In genomic region chr9:43116134-43116996, GRCm38 (mm10) we compare ENCODE assay signal across 8 mouse cellular contexts. TPM values are rescaled to one million over a fixed set of nuclear protein-coding genes. Genes with fewer than 3 reads are reported as not detected.
DNase-seq lines count a peak whose midpoint lies in the region; ATAC-seq and TF ChIP-seq lines count a peak whose summit lies in the region.

Gene Tmem136, minus strand, starts transcription at chr9:43116570.

- H3K4me1 ChIP-seq in embryonic facial prominence, embryonic 12.5 days = peaks cover 6% of the 10 kb centered on the region; the same call in 1 of the 2 replicates
- H3K4me1 ChIP-seq in intestine, postnatal 0 days (replicated peaks; ENCODE audit: control insufficient read depth, insufficient read depth, low read length) = peaks cover 4% of the 10 kb centered on the region; the same call in 1 of the 2 replicates
- peaks cover 6% of the 10 kb centered on the region; the same call in 1 of the 2 replicates for H3K4me1 ChIP-seq in limb, embryonic 12.5 days (replicated peaks)
- peaks cover 10% of the 10 kb centered on the region; the same call in 1 of the 2 replicates for H3K4me1 ChIP-seq in midbrain, embryonic 14.5 days (ENCODE audit: control insufficient read depth, insufficient read depth, low read length)
- peaks cover 7% of the 10 kb centered on the region for H3K4me1 ChIP-seq in stomach, embryonic 16.5 days (ENCODE audit: control insufficient read depth, insufficient read depth, low read length)

- H3K4me3 ChIP-seq in embryonic facial prominence, embryonic 12.5 days = peak within 1 kb of the TSS; percentile 88
- peak within 1 kb of the TSS; percentile 57 for H3K4me3 ChIP-seq in intestine, postnatal 0 days (ENCODE audit: low read depth, low read length)
- H3K4me3 ChIP-seq in limb, embryonic 12.5 days (replicated peaks) = peak within 1 kb of the TSS; percentile 94
- H3K4me3 ChIP-seq in midbrain, embryonic 14.5 days (replicated peaks; ENCODE audit: low read depth, low read length) = peak within 1 kb of the TSS; percentile 83
- peak within 1 kb of the TSS; percentile 63 for H3K4me3 ChIP-seq in stomach, embryonic 16.5 days (replicated peaks; ENCODE audit: low read length)

- no peaks in the 10 kb centered on the region for H3K9me3 ChIP-seq in embryonic facial prominence, embryonic 12.5 days
- H3K9me3 ChIP-seq in intestine, postnatal 0 days (ENCODE audit: control insufficient read depth) = no peaks in the 10 kb centered on the region
- no peaks in the 10 kb centered on the region for H3K9me3 ChIP-seq in limb, embryonic 12.5 days
- H3K9me3 ChIP-seq in midbrain, embryonic 14.5 days (ENCODE audit: control insufficient read depth, low read length) = no peaks in the 10 kb centered on the region
- H3K9me3 ChIP-seq in stomach, embryonic 16.5 days (replicated peaks; ENCODE audit: control insufficient read depth, low read length) = no peaks in the 10 kb centered on the region

- H3K27ac ChIP-seq in embryonic facial prominence, embryonic 12.5 days = no peak within 1 kb of the TSS
- no peak within 1 kb of the TSS for H3K27ac ChIP-seq in intestine, postnatal 0 days (ENCODE audit: low read depth, low read length)
- peak within 1 kb of the TSS; percentile 59; the same call in 1 of the 2 replicates for H3K27ac ChIP-seq in limb, embryonic 12.5 days
- H3K27ac ChIP-seq in midbrain, embryonic 14.5 days (replicated peaks; ENCODE audit: low read depth, low read length) = peak within 1 kb of the TSS; percentile 47
- H3K27ac ChIP-seq in stomach, embryonic 16.5 days (ENCODE audit: low read length) = no peak within 1 kb of the TSS

- 0 out of 2 replicates have a peak, but pooled peaks have one; percentile 23 for TF ChIP-seq CTCF in intestine, postnatal 0 days (IDR thresholded peaks at IDR 0.05; ENCODE audit: low read depth)

- H3K27me3 ChIP-seq in embryonic facial prominence, embryonic 12.5 days = no peaks in the 10 kb centered on the region
- H3K27me3 ChIP-seq in intestine, postnatal 0 days (replicated peaks; ENCODE audit: control insufficient read depth, insufficient read depth, low read length) = peaks cover 10% of the 10 kb centered on the region; the same call in 1 of the 2 replicates
- peaks cover 5% of the 10 kb centered on the region; the same call in 1 of the 2 replicates for H3K27me3 ChIP-seq in limb, embryonic 12.5 days
- H3K27me3 ChIP-seq in midbrain, embryonic 14.5 days (ENCODE audit: control insufficient read depth, insufficient read depth, low read length) = no peaks in the 10 kb centered on the region
- no peaks in the 10 kb centered on the region for H3K27me3 ChIP-seq in stomach, embryonic 16.5 days (ENCODE audit: control insufficient read depth, insufficient read depth, low read length)

- peaks cover 10% of the 10 kb centered on the region for H3K36me3 ChIP-seq in embryonic facial prominence, embryonic 12.5 days
- peaks cover 2% of the 10 kb centered on the region; the same call in 1 of the 2 replicates for H3K36me3 ChIP-seq in intestine, postnatal 0 days (ENCODE audit: control insufficient read depth, insufficient read depth)
- H3K36me3 ChIP-seq in limb, embryonic 12.5 days = peaks cover 8% of the 10 kb centered on the region
- H3K36me3 ChIP-seq in midbrain, embryonic 14.5 days (ENCODE audit: control insufficient read depth, insufficient read depth, low read length) = peaks cover 4% of the 10 kb centered on the region
- no peaks in the 10 kb centered on the region for H3K36me3 ChIP-seq in stomach, embryonic 16.5 days (ENCODE audit: control insufficient read depth, insufficient read depth, low read length)

- H3K9ac ChIP-seq in embryonic facial prominence, embryonic 12.5 days = peak within 1 kb of the TSS; percentile 75
- H3K9ac ChIP-seq in intestine, postnatal 0 days (ENCODE audit: low read depth, low read length) = peak within 1 kb of the TSS; percentile 43
- peak within 1 kb of the TSS; percentile 86 for H3K9ac ChIP-seq in limb, embryonic 12.5 days (replicated peaks)
- H3K9ac ChIP-seq in midbrain, embryonic 14.5 days (replicated peaks; ENCODE audit: low read length) = peak within 1 kb of the TSS; percentile 73
- H3K9ac ChIP-seq in stomach, embryonic 16.5 days (ENCODE audit: low read length) = peak within 1 kb of the TSS; percentile 76

- DNase-seq in urinary bladder, adult 2 months (ENCODE audit: low spot score) = peak; percentile 47
- no peak for DNase-seq in urinary bladder, postnatal 10 days (ENCODE audit: low spot score)
- DNase-seq in heart, adult 18-20 months = peak; percentile 80
- peak; percentile 89 for DNase-seq in midbrain, embryonic 14.5 days

- peak within 1 kb of the TSS; percentile 80 for H3K4me2 ChIP-seq in embryonic facial prominence, embryonic 12.5 days (replicated peaks)
- peak within 1 kb of the TSS; percentile 75 for H3K4me2 ChIP-seq in intestine, postnatal 0 days (replicated peaks; ENCODE audit: low read depth)
- H3K4me2 ChIP-seq in limb, embryonic 12.5 days = peak within 1 kb of the TSS; percentile 84
- peak within 1 kb of the TSS; percentile 76 for H3K4me2 ChIP-seq in midbrain, embryonic 14.5 days (ENCODE audit: low read length)
- peak within 1 kb of the TSS; percentile 73 for H3K4me2 ChIP-seq in stomach, embryonic 16.5 days (ENCODE audit: low read depth, low read length)

- WGBS in embryonic facial prominence, embryonic 12.5 days = 6% methylated on average over 55 of the region's 55 CpGs
- WGBS in intestine, postnatal 0 days = 5% methylated on average over 55 of the region's 55 CpGs
- 4% methylated on average over 55 of the region's 55 CpGs for WGBS in limb, embryonic 12.5 days
- WGBS in midbrain, embryonic 14.5 days = 3% methylated on average over 55 of the region's 55 CpGs
- 4% methylated on average over 55 of the region's 55 CpGs for WGBS in stomach, embryonic 16.5 days

- ATAC-seq in embryonic facial prominence, embryonic 12.5 days (ENCODE audit: insufficient number of reproducible peaks, insufficient read depth, low FRiP score, low TSS enrichment) = peak; percentile 84; the same call in 1 of the 2 replicates
- peak; percentile 31; the same call in 1 of the 2 replicates for ATAC-seq in intestine, postnatal 0 days
- peak; percentile 78 for ATAC-seq in limb, embryonic 12.5 days (ENCODE audit: insufficient number of reproducible peaks, insufficient read depth, low FRiP score, low TSS enrichment, low read depth)
- peak; percentile 91 for ATAC-seq in midbrain, embryonic 14.5 days (ENCODE audit: low FRiP score, low TSS enrichment)
- peak; percentile 82 for ATAC-seq in stomach, embryonic 16.5 days (ENCODE audit: insufficient read depth, low FRiP score)

RNA-seq across cellular contexts. Expression of gene Tmem136, which starts in this region (rescaled TPM):
- polyA plus RNA-seq in urinary bladder, adult 2 months (2012; rRNA removed) = 6.1 and 6.3 TPM in 2 replicates
- polyA plus RNA-seq in embryonic facial prominence, embryonic 12.5 days (2016; fragmentation: Nextera tagmentation; extraction: Ambion mirVana) = 10.0 and 11.2 TPM in 2 replicates
- 1 to 10 TPM; 5.0 to 6.2 TPM for total RNA-seq in heart, adult 18-20 months (2021)
- 1.4 and 1.6 TPM in 2 replicates for polyA plus RNA-seq in intestine, postnatal 0 days (2015; fragmentation: Nextera tagmentation; extraction: Ambion mirVana)
- 8.9 and 11.8 TPM in 2 replicates for polyA plus RNA-seq in limb, embryonic 12.5 days (2016; fragmentation: Nextera tagmentation; extraction: Ambion mirVana)
- 9.8 and 11.6 TPM in 2 replicates for polyA plus RNA-seq in midbrain, embryonic 14.5 days (2014; fragmentation: Nextera tagmentation; extraction: Ambion mirVana)
- polyA plus RNA-seq in stomach, embryonic 16.5 days (2015; fragmentation: Nextera tagmentation; extraction: Ambion mirVana) = 4.0 and 4.5 TPM in 2 replicates

Comparison
In these comparisons a context has a peak if more than half of its experiments do, and no peak if none do; other contexts are left out.
1. ATAC-seq: peak in every context shown above with its lines; median percentile 91 in midbrain, embryonic 14.5 days; 84 in embryonic facial prominence, embryonic 12.5 days; 82 in stomach, embryonic 16.5 days; 78 in limb, embryonic 12.5 days; 31 in intestine, postnatal 0 days.
2. H3K27ac ChIP-seq: peak in limb, embryonic 12.5 days (single experiment) and midbrain, embryonic 14.5 days (single experiment); none in embryonic facial prominence, embryonic 12.5 days (single experiment), intestine, postnatal 0 days (single experiment) and stomach, embryonic 16.5 days (single experiment).
3. Peak in every context shown above with its lines, with median percentiles within 50 percentile points of each other: H3K4me2 ChIP-seq, H3K4me3 ChIP-seq and H3K9ac ChIP-seq.